Mouse (Mus musculus): ENCODE results near the gene Nploc4. TPM values are rescaled to one million over a fixed set of nuclear protein-coding genes. Genes with fewer than 3 reads are reported as not detected.
A peak's percentile ranks its signal among the peaks of the same experiment; 100 is the strongest.

The Nploc4 gene
- polyA plus RNA-seq, 1 experiment from 2014 or later: 45.3 TPM

GRCm38 (mm10) chr11:120457772-120458751 lies 20.6 kb upstream of the Nploc4 start, which contains the start of the genes Oxld1 and Ccdc137:
Oxld1 (minus strand) TSS chr11:120458068.
Ccdc137 (plus strand) TSS chr11:120458115.
- 4% methylated on average over 62 of the region's 62 CpGs for WGBS
- Histone ChIP-seq H3K27ac (replicated peaks) (peak within 1 kb of the TSS; percentile 93), H3K9me3 (no peaks in the 10 kb centered on the region), H3K4me3 (peak within 1 kb of the TSS; percentile 94), H3K27me3 (replicated peaks; ENCODE audit: low read depth, poor library complexity, severe bottlenecking) (no peaks in the 10 kb centered on the region), H3K4me1 (peaks cover 28% of the 10 kb centered on the region), H3K36me3 (replicated peaks) (peaks cover 50% of the 10 kb centered on the region)
- DNase-seq (ENCODE audit: low spot score): peak; percentile 90

- 40% methylated on average over 14 of the region's 14 CpGs for WGBS
- peak overlapping the region; percentile 94 for H3K4me3 ChIP-seq
- peak overlapping the region; percentile 93 for H3K27ac ChIP-seq (replicated peaks)
- H3K4me1 ChIP-seq: peaks cover 28% of the 10 kb centered on the region
- peaks cover 43% of the 10 kb centered on the region for H3K36me3 ChIP-seq (replicated peaks)
- no peak for DNase-seq (ENCODE audit: low spot score)
- no peaks in the 10 kb centered on the region for H3K27me3 ChIP-seq (replicated peaks; ENCODE audit: low read depth, poor library complexity, severe bottlenecking)
- H3K9me3 ChIP-seq: no peaks in the 10 kb centered on the region
Measured at GRCm38 (mm10) chr11:120457370-120457769, 19.9 kb upstream of the Nploc4 start.

- WGBS: 93% methylated on average over 7 of the region's 7 CpGs
- Histone ChIP-seq H3K9me3 (no peaks in the 10 kb centered on the region), H3K4me1 (peaks cover 28% of the 10 kb centered on the region), H3K4me3 (no peak overlapping the region), H3K27me3 (replicated peaks; ENCODE audit: low read depth, poor library complexity, severe bottlenecking) (no peaks in the 10 kb centered on the region), H3K27ac (replicated peaks) (no peak overlapping the region), H3K36me3 (replicated peaks) (peaks cover 24% of the 10 kb centered on the region)
- no peak for DNase-seq (ENCODE audit: low spot score)
Measured at GRCm38 (mm10) chr11:120455413-120455812, 17.9 kb upstream of the Nploc4 start.

- H3K27ac ChIP-seq (replicated peaks): no peak overlapping the region
- H3K4me1 ChIP-seq: peaks cover 28% of the 10 kb centered on the region
- H3K36me3 ChIP-seq (replicated peaks): peaks cover 20% of the 10 kb centered on the region
- no peak overlapping the region for H3K4me3 ChIP-seq
- H3K27me3 ChIP-seq (replicated peaks; ENCODE audit: low read depth, poor library complexity, severe bottlenecking): no peaks in the 10 kb centered on the region
- H3K9me3 ChIP-seq: no peaks in the 10 kb centered on the region
- no peak for DNase-seq (ENCODE audit: low spot score)
- 87% methylated on average over 4 of the region's 4 CpGs for WGBS
Measured at GRCm38 (mm10) chr11:120454965-120455364, 17.5 kb upstream of the Nploc4 start.

GRCm38 (mm10) chr11:120453306-120453705 lies 15.8 kb upstream of the Nploc4 start, which contains the start of gene Pde6g:
Pde6g (minus strand) TSS chr11:120453500.
- no peak for DNase-seq (ENCODE audit: low spot score)
- Histone ChIP-seq H3K4me1 (peaks cover 20% of the 10 kb centered on the region), H3K9me3 (no peaks in the 10 kb centered on the region), H3K27ac (replicated peaks) (no peak within 1 kb of the TSS), H3K36me3 (replicated peaks) (peaks cover 9% of the 10 kb centered on the region; the same call in 1 of the 2 replicates), H3K27me3 (replicated peaks; ENCODE audit: low read depth, poor library complexity, severe bottlenecking) (no peaks in the 10 kb centered on the region), H3K4me3 (no peak within 1 kb of the TSS)
- 83% methylated on average over 4 of the region's 4 CpGs for WGBS

- no peak for DNase-seq (ENCODE audit: low spot score)
- no peak overlapping the region for H3K4me3 ChIP-seq
- WGBS: 68% methylated on average over 3 of the region's 3 CpGs
- peaks cover 18% of the 10 kb centered on the region for H3K4me1 ChIP-seq
- no peaks in the 10 kb centered on the region for H3K27me3 ChIP-seq (replicated peaks; ENCODE audit: low read depth, poor library complexity, severe bottlenecking)
- H3K36me3 ChIP-seq (replicated peaks): peaks cover 9% of the 10 kb centered on the region; the same call in 1 of the 2 replicates
- no peak overlapping the region for H3K27ac ChIP-seq (replicated peaks)
- H3K9me3 ChIP-seq: no peaks in the 10 kb centered on the region
Measured at GRCm38 (mm10) chr11:120452246-120452645, 14.7 kb upstream of the Nploc4 start.

GRCm38 (mm10) chr11:120447179-120447578 lies 9.7 kb upstream of the Nploc4 start:
- WGBS: 78% methylated on average over 7 of the region's 7 CpGs
- Histone ChIP-seq H3K4me3 (no peak overlapping the region), H3K9me3 (no peaks in the 10 kb centered on the region), H3K36me3 (replicated peaks) (no peaks in the 10 kb centered on the region), H3K27me3 (replicated peaks; ENCODE audit: low read depth, poor library complexity, severe bottlenecking) (no peaks in the 10 kb centered on the region; the same call in 1 of the 2 replicates), H3K27ac (replicated peaks) (no peak overlapping the region), H3K4me1 (peaks cover 17% of the 10 kb centered on the region)
- no peak for DNase-seq (ENCODE audit: low spot score)

- Histone ChIP-seq H3K4me1 (peaks cover 17% of the 10 kb centered on the region), H3K27me3 (replicated peaks; ENCODE audit: low read depth, poor library complexity, severe bottlenecking) (no peaks in the 10 kb centered on the region; the same call in 1 of the 2 replicates), H3K4me3 (no peak overlapping the region), H3K36me3 (replicated peaks) (no peaks in the 10 kb centered on the region), H3K27ac (replicated peaks) (no peak overlapping the region), H3K9me3 (no peaks in the 10 kb centered on the region)
- no peak for DNase-seq (ENCODE audit: low spot score)
- WGBS: 85% methylated on average over 3 of the region's 3 CpGs
Measured at GRCm38 (mm10) chr11:120445475-120445874, 8.0 kb upstream of the Nploc4 start.

GRCm38 (mm10) chr11:120444106-120444505 lies 6.6 kb upstream of the Nploc4 start:
- Histone ChIP-seq H3K27ac (replicated peaks) (no peak overlapping the region), H3K4me3 (no peak overlapping the region; the same call in 1 of the 2 replicates), H3K9me3 (no peaks in the 10 kb centered on the region), H3K36me3 (replicated peaks) (no peaks in the 10 kb centered on the region), H3K4me1 (peaks cover 17% of the 10 kb centered on the region), H3K27me3 (replicated peaks; ENCODE audit: low read depth, poor library complexity, severe bottlenecking) (no peaks in the 10 kb centered on the region; the same call in 1 of the 2 replicates)
- DNase-seq (ENCODE audit: low spot score): no peak
- WGBS: 64% methylated on average over 6 of the region's 6 CpGs

GRCm38 (mm10) chr11:120442765-120443280 lies 5.3 kb upstream of the Nploc4 start:
- WGBS: 87% methylated on average over 3 of the region's 3 CpGs
- no peak for DNase-seq (ENCODE audit: low spot score)
- Histone ChIP-seq H3K27me3 (replicated peaks; ENCODE audit: low read depth, poor library complexity, severe bottlenecking) (no peaks in the 10 kb centered on the region; the same call in 1 of the 2 replicates), H3K9me3 (no peaks in the 10 kb centered on the region), H3K36me3 (replicated peaks) (no peaks in the 10 kb centered on the region), H3K4me3 (no peak overlapping the region), H3K4me1 (peaks cover 7% of the 10 kb centered on the region), H3K27ac (replicated peaks) (no peak overlapping the region)

GRCm38 (mm10) chr11:120442344-120442743 lies 4.8 kb upstream of the Nploc4 start, which contains the start of gene Tspan10:
Tspan10 (plus strand) TSS chr11:120442644.
- 85% methylated on average over 3 of the region's 3 CpGs for WGBS
- peaks cover 4% of the 10 kb centered on the region; the same call in 1 of the 2 replicates for H3K4me1 ChIP-seq
- H3K27me3 ChIP-seq (replicated peaks; ENCODE audit: low read depth, poor library complexity, severe bottlenecking): no peaks in the 10 kb centered on the region; the same call in 1 of the 2 replicates
- no peaks in the 10 kb centered on the region for H3K9me3 ChIP-seq
- no peaks in the 10 kb centered on the region for H3K36me3 ChIP-seq (replicated peaks)
- no peak within 1 kb of the TSS for H3K4me3 ChIP-seq
- no peak for DNase-seq (ENCODE audit: low spot score)
- no peak within 1 kb of the TSS for H3K27ac ChIP-seq (replicated peaks)

- Histone ChIP-seq H3K27ac (replicated peaks) (peak overlapping the region; percentile 95), H3K4me1 (peaks cover 14% of the 10 kb centered on the region), H3K27me3 (replicated peaks; ENCODE audit: low read depth, poor library complexity, severe bottlenecking) (no peaks in the 10 kb centered on the region), H3K9me3 (no peaks in the 10 kb centered on the region), H3K4me3 (peak overlapping the region; percentile 91), H3K36me3 (replicated peaks) (peaks cover 23% of the 10 kb centered on the region)
- WGBS: 32% methylated on average over 12 of the region's 12 CpGs
- no peak for DNase-seq (ENCODE audit: low spot score)
Measured at GRCm38 (mm10) chr11:120437857-120438385, 413 bp upstream of the Nploc4 start.

All from embryonic facial prominence, embryonic 10.5 days (tissue).